Mouse (Mus musculus) stomach, embryonic 15.5 days (tissue): ENCODE measurements around the gene Oas1c. TPM values are rescaled to one million over a fixed set of nuclear protein-coding genes. Genes with fewer than 3 reads are reported as not detected.
A peak's percentile ranks its signal among the peaks of the same experiment; 100 is the strongest.

ENCODE experiments used
- ATAC-seq: fragments of 200-750 bp; cut with Nextera tagmentation; 2 replicates; pipeline ENCODE4 v1.8.0; 2017; ENCODE audit warnings: low read depth, moderate number of reproducible peaks, moderate TSS enrichment; ENCODE audit not compliant: insufficient read depth, low FRiP score
- H3K27ac ChIP-seq: fragments of 300-500 bp; sonication (generic); 2 replicates; pipeline ENCODE4 v1.5.1; 2015; ENCODE audit warnings: mild to moderate bottlenecking, inconsistent platforms
- H3K27me3 ChIP-seq: fragments of 300-500 bp; sonication (generic); replicated peaks from 2 replicates; pipeline ENCODE4 v1.6.1; 2015; ENCODE audit warnings: inconsistent platforms
- H3K36me3 ChIP-seq: fragments of 300-500 bp; sonication (generic); 2 replicates; pipeline ENCODE4 v1.6.1; 2015; ENCODE audit warnings: inconsistent platforms
- H3K4me1 ChIP-seq: fragments of 300-500 bp; sonication (generic); 2 replicates; pipeline ENCODE4 v1.6.1; 2015; ENCODE audit warnings: inconsistent platforms
- H3K4me2 ChIP-seq: fragments of 300-500 bp; sonication (generic); 2 replicates; pipeline ENCODE4 v1.6.1; 2015; ENCODE audit warnings: mild to moderate bottlenecking, inconsistent platforms
- H3K4me3 ChIP-seq: fragments of 300-500 bp; sonication (generic); replicated peaks from 2 replicates; pipeline ENCODE4 v1.5.1; 2015; ENCODE audit warnings: inconsistent platforms
- H3K9ac ChIP-seq: fragments of 300-500 bp; sonication (generic); 2 replicates; pipeline ENCODE4 v1.6.1; 2015; ENCODE audit warnings: inconsistent platforms
- H3K9me3 ChIP-seq: fragments of 300-500 bp; sonication (generic); 2 replicates; pipeline ENCODE4 v1.6.1; 2016; ENCODE audit warnings: inconsistent platforms
- WGBS: fragments of 180-500 bp; shearing (Covaris S2); methylation state at CpG from one replicate; pipeline ENCODE4 v1.1.7; 2015; 5-methylcytosine and 5-hydroxymethylcytosine counted together
- microRNA-seq: library from miRNA; unstranded; fragments of <30 nt; microRNA quantifications from one replicate; pipeline ENCODE4, GENCODE M21; 2016
- polyA plus RNA-seq: library from polyadenylated mRNA; unstranded; fragments of >200 nt; fragmentation: Nextera tagmentation; extraction: Ambion mirVana; gene quantifications from 2 replicates; pipeline ENCODE4 v1.2.1, GENCODE M21; 2015

Gene Oas1c
- polyA plus RNA-seq, 1 experiment from 2014 or later, result 0.71 TPM

DNA sequence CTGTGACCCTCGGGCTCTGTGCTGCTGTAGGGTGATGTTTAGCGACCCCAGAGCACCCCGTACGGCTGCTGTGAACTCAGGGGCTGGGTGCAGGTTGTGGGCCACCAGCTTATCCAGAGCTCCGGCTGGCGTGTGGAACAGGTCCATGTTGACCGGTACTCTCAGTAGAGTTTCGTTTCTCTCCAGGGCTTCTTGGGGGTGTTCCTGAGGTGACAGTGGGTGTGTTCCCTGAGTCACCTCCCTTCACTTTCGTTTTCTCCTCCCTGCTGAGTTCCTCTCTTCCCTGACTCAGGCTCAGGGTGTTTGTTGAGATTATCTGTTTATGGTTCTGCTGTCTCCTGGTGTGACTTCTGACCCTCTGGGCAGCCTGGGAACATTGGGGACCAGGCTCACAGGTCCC, 34.8 kb downstream of the Oas1c start, which contains the start of gene Oas3:
Oas3 (minus strand) TSS at position 184 of the 400 bp plus-strand sequence.
- no peaks in the 10 kb centered on the region for H3K36me3 ChIP-seq
- no peak within 1 kb of the TSS for H3K27ac ChIP-seq
- no peak within 1 kb of the TSS for H3K9ac ChIP-seq
- no peak within 1 kb of the TSS for H3K4me3 ChIP-seq
- H3K4me2 ChIP-seq, result no peak within 1 kb of the TSS
- no peaks in the 10 kb centered on the region for H3K9me3 ChIP-seq
- ATAC-seq, result no peak
- 64% methylated on average over 9 of the region's 9 CpGs for WGBS
- H3K4me1 ChIP-seq, result no peaks in the 10 kb centered on the region
- no peaks in the 10 kb centered on the region for H3K27me3 ChIP-seq

- H3K27ac ChIP-seq, result no peak overlapping the region
- H3K9me3 ChIP-seq, result no peaks in the 10 kb centered on the region
- 70% methylated on average over 5 of the region's 5 CpGs for WGBS
- H3K4me3 ChIP-seq, result no peak overlapping the region
- no peak overlapping the region for H3K9ac ChIP-seq
- H3K4me1 ChIP-seq, result no peaks in the 10 kb centered on the region
- H3K4me2 ChIP-seq, result no peak overlapping the region
- H3K36me3 ChIP-seq, result no peaks in the 10 kb centered on the region
- no peak for ATAC-seq
- H3K27me3 ChIP-seq, result no peaks in the 10 kb centered on the region
Observed at GRCm38 (mm10) chr5:120776801-120777200, 35.5 kb downstream of the Oas1c start.

DNA sequence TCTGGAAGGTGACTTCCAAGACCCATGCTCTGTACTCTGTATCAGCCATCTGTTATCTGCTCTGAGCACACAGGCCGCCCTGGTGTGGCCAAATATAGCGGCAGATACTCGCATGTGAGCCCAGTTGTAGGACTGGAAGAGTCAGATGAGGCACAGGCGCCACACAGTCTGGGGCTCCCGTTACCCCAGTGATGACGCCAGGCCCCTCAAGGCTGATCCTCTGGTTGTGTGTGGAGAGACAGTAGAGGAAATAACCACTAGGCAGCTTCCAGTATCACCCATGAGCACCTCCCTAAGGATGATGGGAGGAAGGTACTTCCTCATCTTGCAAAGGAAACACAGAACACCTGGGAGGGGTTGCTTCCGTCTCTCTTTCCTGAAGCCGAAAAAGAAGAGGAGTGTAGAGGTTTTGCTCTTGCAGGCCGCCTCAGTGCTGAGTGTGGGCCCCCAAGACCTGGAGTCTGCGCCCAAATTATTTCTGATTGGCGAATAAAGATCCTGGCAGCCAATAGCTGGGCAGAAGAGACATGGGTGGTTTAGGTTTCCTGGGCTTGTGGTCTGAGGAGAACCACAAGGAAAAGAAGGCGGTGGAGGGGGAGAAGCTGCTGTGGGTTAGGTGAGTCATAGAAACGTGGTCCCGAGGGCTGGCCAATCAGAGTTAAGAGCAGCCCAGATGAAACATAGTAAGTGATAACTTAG, 36.9 kb downstream of the Oas1c start:
- Histone ChIP-seq H3K36me3 (no peaks in the 10 kb centered on the region), H3K9me3 (no peaks in the 10 kb centered on the region), H3K27me3 (no peaks in the 10 kb centered on the region), H3K4me3 (no peak overlapping the region), H3K4me2 (0 out of 2 replicates have a peak overlapping the region, but pooled peaks have one; percentile 8), H3K4me1 (no peaks in the 10 kb centered on the region), H3K27ac (no peak overlapping the region), H3K9ac (no peak overlapping the region)
- 66% methylated on average over 14 of the region's 14 CpGs for WGBS
- ATAC-seq, result peak; percentile 41; the same call in 1 of the 2 replicates

GRCm38 (mm10) chr5:120769396-120769795, 42.9 kb downstream of the Oas1c start:
- Histone ChIP-seq H3K27ac (no peak overlapping the region), H3K4me1 (no peaks in the 10 kb centered on the region), H3K9me3 (no peaks in the 10 kb centered on the region), H3K36me3 (no peaks in the 10 kb centered on the region), H3K4me3 (no peak overlapping the region), H3K4me2 (no peak overlapping the region), H3K9ac (no peak overlapping the region), H3K27me3 (no peaks in the 10 kb centered on the region)
- no peak for ATAC-seq
- WGBS, result 65% methylated on average over 3 of the region's 3 CpGs

- Histone ChIP-seq H3K4me3 (no peak overlapping the region), H3K4me2 (no peak overlapping the region), H3K27me3 (no peaks in the 10 kb centered on the region), H3K27ac (no peak overlapping the region), H3K4me1 (no peaks in the 10 kb centered on the region), H3K9me3 (no peaks in the 10 kb centered on the region), H3K9ac (no peak overlapping the region), H3K36me3 (no peaks in the 10 kb centered on the region)
- no peak for ATAC-seq
- WGBS, result 74% methylated on average over 8 of the region's 8 CpGs
Observed at GRCm38 (mm10) chr5:120765010-120765409, 47.3 kb downstream of the Oas1c start.

GRCm38 (mm10) chr5:120761901-120762300, 50.4 kb downstream of the Oas1c start:
- Histone ChIP-seq H3K27me3 (no peaks in the 10 kb centered on the region), H3K4me3 (no peak overlapping the region), H3K9me3 (no peaks in the 10 kb centered on the region), H3K27ac (no peak overlapping the region), H3K4me1 (no peaks in the 10 kb centered on the region), H3K9ac (no peak overlapping the region), H3K36me3 (no peaks in the 10 kb centered on the region), H3K4me2 (no peak overlapping the region)
- 21% methylated on average over 6 of the region's 6 CpGs for WGBS
- ATAC-seq, result no peak

DNA sequence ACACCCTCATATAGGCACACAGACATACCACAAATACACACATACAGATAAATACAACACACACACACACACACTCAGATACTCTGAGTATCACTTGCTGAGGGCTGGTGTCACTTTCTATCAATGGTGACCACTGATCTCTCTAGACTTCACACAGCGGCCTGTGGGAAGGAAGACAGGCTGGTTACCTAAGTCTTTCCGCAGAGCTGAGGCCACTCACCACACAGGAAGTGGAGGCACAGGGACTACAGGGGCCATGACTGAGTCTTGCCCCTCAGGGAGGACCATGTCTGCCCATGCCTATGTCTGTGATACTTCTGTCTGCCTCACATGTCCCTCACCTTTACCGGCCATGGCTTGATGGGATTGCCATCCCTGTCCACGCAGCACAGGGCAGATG, 58.1 kb downstream of the Oas1c start:
- Histone ChIP-seq H3K27ac (no peak overlapping the region), H3K9ac (no peak overlapping the region), H3K9me3 (no peaks in the 10 kb centered on the region), H3K4me1 (no peaks in the 10 kb centered on the region), H3K27me3 (no peaks in the 10 kb centered on the region), H3K4me2 (no peak overlapping the region), H3K36me3 (no peaks in the 10 kb centered on the region), H3K4me3 (no peak overlapping the region)
- WGBS, result 86% methylated on average over 4 of the region's 4 CpGs
- ATAC-seq, result no peak

- no peak for ATAC-seq
- Histone ChIP-seq H3K27me3 (no peaks in the 10 kb centered on the region), H3K4me3 (no peak overlapping the region), H3K36me3 (no peaks in the 10 kb centered on the region), H3K4me2 (no peak overlapping the region), H3K9me3 (no peaks in the 10 kb centered on the region), H3K27ac (no peak overlapping the region), H3K4me1 (no peaks in the 10 kb centered on the region), H3K9ac (no peak overlapping the region)
- 71% methylated on average over 3 of the region's 3 CpGs for WGBS
Observed at GRCm38 (mm10) chr5:120752786-120753185, 59.5 kb downstream of the Oas1c start.

- no peak overlapping the region for H3K4me3 ChIP-seq
- WGBS, result 68% methylated on average over 3 of the region's 3 CpGs
- no peak overlapping the region for H3K9ac ChIP-seq
- H3K27me3 ChIP-seq, result no peaks in the 10 kb centered on the region
- H3K4me1 ChIP-seq, result no peaks in the 10 kb centered on the region
- H3K4me2 ChIP-seq, result no peak overlapping the region
- ATAC-seq, result no peak
- H3K27ac ChIP-seq, result no peak overlapping the region
- H3K36me3 ChIP-seq, result no peaks in the 10 kb centered on the region
- no peaks in the 10 kb centered on the region for H3K9me3 ChIP-seq
Observed at GRCm38 (mm10) chr5:120751206-120751605, 61.1 kb downstream of the Oas1c start.

Small RNA genes within 50 kb of the gene (microRNA-seq; reads per million reads assigned to microRNA genes)
- gene Gm22907, result not detected

Other genes with a start within 250 kb of the Oas1c start
- gene Tpcn1, start 223.8 kb downstream of the Oas1c start, polyA plus RNA-seq, result 25.5 and 25.7 TPM in 2 replicates
- gene Iqcd, start 223.5 kb downstream of the Oas1c start, polyA plus RNA-seq, result 0.40 and 0.69 TPM in 2 replicates
- gene Rita1, start 199.9 kb downstream of the Oas1c start, polyA plus RNA-seq, result 10.4 and 11.4 TPM in 2 replicates
- gene Ddx54, start 199.8 kb downstream of the Oas1c start, polyA plus RNA-seq, result 41.8 and 44.9 TPM in 2 replicates
- not detected in 2 replicates for gene Cfap73, start 178.3 kb downstream of the Oas1c start, polyA plus RNA-seq
- 0.34 and 0.54 TPM in 2 replicates for gene Rasal1, start 163.7 kb downstream of the Oas1c start, polyA plus RNA-seq
- 5.2 and 5.6 TPM in 2 replicates for gene Dtx1, start 100.6 kb downstream of the Oas1c start, polyA plus RNA-seq
- gene Oas2, start 62.7 kb downstream of the Oas1c start, polyA plus RNA-seq, result 0.46 and 0.51 TPM in 2 replicates
- 0.32 and 0.40 TPM in 2 replicates for gene Oas3, start 34.9 kb downstream of the Oas1c start, polyA plus RNA-seq
- gene Oas1e, start 17.0 kb downstream of the Oas1c start, polyA plus RNA-seq, result not detected in 2 replicates
- not detected in 2 replicates for gene Oas1f, start 34.9 kb upstream of the Oas1c start, polyA plus RNA-seq
- gene Oas1h, start 48.9 kb upstream of the Oas1c start, polyA plus RNA-seq, result not detected in 2 replicates
- gene Oas1g, start 75.1 kb upstream of the Oas1c start, polyA plus RNA-seq, result 1.1 and 1.8 TPM in 2 replicates
- gene Oas1a, start 95.0 kb upstream of the Oas1c start, polyA plus RNA-seq, result 4.1 and 4.6 TPM in 2 replicates
- not detected in 2 replicates for gene Oas1d, start 102.0 kb upstream of the Oas1c start, polyA plus RNA-seq
- 0.18 and 0.24 TPM in 2 replicates for gene Rph3a, start 197.6 kb upstream of the Oas1c start, polyA plus RNA-seq